Mouse (Mus musculus) embryo, embryonic 9.5 days (tissue): ENCODE measurements around the gene Vrk2.
A peak's percentile ranks its signal among the peaks of the same experiment; 100 is the strongest.

Experiments used
- DNase-seq: peaks from one replicate; pipeline ENCODE4 v3.0.0-alpha.2; 2017; ENCODE audit errors: extremely low spot score

Vrk2 gene

DNA sequence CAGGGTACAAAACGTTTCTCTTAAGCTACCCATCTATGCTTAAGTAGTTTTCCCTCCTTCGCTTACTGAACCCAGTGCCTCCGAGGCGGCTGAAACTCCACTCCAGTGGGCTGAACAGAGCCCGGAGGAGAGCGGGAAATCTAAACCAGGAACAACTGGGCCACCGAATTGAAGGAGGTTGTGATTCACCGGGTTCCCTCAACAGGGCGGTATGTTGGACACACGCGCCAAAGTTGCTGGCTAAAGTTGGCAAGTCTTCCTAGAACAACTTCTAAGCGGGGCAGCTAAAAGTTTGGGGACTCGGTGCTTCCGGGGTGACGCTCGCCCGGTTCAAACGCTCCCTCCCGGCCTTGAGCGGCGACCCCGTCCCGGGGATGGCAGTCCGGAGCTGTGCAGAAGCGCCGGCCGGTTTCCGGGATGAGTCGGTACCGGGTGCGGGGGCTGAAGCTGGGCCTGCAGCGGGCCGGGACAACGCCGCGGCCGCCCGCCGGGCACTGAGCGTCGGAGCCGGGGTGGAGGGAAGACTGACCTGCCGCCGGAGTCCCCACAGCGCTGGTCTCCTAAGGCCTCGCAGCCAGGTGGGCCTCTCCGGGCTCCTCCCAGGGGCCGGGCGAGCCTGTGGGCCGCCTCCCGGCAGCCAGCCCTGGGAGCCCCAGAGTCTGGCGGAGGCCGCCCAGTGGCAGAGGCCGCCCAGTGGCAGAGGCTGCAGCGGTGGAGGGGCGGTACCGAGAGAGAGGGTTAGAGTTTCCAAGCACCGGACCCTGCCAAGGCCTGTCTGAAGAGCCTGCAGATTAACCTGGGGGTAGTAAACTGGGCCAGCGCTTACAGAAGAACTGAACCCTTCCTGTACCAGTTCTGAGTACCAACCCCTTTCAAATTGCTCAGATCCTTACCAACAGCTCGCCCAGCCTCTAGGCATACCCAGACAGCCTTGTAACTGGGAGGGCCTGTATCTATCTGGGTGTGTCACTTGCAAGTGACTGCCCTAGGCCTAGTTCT, at the start of gene Vrk2, which contains the start of gene Gm6899:
TSS of gene Vrk2 (minus strand) at position 939 of the 999 bp plus-strand sequence.
TSS of gene Gm6899 (plus strand) at position 181 of the 999 bp plus-strand sequence.
- DNase-seq = peak; percentile 87

DNA sequence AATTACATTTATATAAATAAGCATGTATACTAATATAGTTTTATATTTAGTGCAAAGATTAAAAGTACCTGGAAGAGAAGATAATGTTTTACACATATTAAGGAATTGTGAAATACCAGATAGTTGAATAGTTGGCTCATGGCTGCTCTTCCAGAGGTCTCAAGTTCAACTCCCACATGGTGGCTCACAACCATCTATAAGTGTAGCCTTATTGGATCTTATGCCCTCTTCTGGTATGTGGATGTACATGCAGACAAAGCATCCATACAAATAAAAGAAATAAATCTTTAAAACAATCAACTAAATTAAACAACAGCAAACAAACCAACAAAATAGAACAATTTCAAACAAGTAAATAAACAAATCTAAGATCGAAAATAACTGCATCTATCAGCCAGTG, 48.3 kb upstream of the Vrk2 start:
- DNase-seq = no peak

DNA sequence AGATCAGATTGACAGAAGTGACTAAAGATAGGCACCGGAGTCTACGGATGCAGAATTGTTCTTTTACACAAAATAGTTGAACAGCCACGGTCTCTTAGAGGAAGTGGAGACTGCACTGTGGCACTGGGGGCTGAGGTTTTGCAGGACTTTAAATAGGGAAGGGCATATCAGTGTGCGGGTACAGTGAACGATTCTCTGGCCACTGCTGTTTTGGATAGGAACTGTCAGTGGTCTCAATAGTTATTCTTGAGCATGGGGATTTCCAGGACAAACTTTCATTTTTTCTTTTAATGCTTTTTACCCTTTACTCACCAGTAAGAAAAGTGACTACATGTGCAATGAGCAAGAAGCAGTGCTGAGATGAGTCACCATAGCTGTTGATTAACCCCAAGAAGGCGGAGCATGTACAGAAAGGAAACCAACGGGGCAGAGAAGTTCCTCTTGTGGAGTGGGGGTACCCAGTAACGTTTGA, 46.6 kb upstream of the Vrk2 start:
- DNase-seq = no peak

DNA sequence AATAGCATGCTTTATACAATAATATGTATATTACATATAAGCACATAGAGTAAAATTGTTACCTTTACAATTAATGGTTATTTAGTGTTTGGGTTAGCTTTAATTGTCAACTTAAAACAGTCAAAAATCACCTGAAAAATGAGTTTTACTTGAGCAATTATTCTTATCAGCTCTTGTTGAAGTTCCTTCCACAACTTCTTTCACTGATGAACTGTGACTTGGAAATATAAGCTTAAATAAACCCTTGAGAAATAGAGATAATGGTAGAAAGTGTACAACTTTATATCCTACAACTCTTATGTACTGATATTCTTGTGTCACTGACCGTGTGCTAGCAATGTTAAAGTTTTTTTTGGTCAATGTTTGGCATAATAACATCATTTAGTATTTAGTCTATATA, 42.4 kb upstream of the Vrk2 start:
- DNase-seq = no peak

DNA sequence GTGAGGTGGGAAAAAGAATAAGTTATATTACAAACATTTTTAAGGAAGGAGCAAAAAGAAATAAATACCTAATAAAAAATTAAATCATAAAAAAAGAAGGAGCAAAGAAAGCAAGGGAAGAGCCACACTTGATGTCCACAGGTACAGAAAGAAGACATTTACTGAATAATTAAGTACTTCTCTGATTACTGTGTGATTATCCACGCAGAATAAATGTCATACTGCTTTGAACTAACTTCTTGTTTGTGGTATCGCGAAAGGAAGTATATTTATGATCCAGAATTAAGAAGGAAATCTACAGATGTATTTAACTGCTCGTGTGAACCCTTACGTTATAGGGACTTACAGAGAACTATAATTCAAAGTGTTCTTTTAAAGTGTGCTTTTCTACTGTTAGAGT, 28.9 kb upstream of the Vrk2 start:
- no peak for DNase-seq

DNA sequence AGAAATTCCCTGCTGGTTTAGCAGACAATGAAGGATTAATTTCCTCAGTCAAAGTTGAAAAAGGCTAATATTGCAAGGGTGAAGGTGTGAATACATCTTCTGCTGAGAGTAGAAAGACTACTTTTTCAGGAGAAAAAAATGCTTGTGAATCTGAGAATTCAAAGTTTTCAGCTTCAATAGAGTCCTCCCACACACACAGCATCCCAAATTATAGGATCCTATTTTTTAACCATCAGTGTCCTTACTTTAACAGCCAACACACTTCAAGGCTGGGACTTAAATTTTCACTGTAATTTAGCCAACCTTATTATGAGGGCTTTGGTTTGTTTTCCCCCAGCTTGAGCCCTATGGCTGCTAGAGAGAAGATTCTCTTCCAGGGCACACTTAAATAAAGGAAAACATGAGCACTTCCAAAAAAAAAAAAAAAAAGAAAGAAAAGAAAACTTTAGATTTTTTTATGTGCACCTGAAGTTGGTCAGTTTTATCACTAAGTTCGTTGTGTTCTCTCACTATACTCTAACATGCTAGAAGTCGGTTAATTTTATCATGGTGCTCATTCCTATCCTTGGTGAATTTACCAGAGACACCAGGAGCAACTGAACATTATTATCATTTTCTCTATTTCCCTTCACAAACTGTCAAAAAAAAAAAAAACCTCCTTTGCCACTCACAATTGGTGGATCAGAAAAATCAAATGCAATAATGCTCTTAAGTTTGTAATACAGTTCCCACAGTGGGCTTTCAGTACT, 24.9 kb upstream of the Vrk2 start:
- DNase-seq = no peak

DNA sequence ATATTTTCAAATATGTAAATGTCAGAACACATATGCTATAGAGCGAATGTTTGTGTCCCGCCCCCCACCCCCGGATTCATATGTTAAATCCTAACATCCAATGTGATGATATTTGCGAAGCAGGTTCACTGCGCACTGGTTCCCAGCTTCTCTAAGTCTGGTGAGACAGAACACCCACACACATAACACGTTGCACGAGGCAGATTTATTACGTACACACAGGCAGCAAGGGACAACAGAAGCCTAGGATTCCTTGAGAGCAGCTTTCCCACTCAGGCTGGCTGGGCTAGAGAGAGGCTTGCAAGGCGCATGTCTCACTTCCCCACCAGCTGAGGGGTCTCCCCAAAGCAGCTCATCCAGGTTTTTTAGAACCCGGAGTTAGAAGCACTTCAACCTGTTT, 15.0 kb upstream of the Vrk2 start:
- peak; percentile 5 for DNase-seq

DNA sequence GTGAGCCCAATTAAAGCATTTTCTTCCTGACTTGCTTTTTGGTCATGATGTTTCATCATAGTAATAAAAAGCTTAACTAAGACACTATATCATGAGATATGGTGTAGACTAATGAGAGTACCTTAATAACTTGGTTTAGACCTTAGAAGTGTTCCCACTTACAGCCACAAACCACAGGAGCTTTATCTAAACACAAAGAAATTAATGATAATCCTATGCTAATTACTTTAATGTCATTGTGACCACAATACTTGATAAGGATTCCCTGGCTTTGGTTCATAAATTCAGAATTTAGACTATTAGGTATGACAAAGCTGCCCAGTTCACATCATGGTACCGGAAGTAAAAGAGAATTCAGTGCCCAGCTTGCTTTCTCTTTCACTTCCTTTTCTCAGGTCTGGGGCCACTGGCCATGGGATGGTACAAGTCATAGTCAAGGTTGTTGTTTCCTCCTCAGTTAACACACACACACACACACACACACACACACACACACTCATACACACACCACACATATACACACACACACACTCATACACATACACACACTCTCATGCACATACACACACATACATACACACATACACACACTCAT, 10.4 kb upstream of the Vrk2 start:
- DNase-seq = no peak

DNA sequence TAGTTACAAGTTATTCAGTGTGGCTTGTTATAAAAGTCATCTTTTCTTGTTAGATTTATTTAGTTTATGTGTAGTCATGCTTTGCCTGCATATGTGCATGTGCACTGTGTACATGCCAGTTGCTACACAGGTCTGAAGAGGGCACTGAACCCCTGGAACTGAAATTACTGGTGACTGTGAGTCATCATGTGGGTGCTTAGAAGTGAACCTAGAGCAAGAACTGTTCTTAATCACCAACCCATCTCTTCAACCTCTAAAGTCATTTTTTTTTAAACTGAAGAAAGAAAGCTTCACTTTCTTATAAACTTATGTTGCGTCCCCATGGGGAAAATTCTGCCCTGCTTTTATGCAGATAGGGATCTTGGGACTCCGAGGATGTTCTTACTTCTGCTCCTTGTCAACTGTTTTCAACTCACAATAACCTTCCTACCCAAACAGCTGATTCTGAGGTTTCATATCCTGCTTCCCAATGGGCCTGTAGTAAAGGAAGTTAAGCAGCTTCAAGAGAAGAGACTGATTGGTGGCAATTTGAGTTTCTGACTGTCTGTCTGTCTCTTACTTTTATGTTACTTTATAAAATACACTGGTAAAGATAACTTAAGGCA, 7.9 kb upstream of the Vrk2 start:
- no peak for DNase-seq

DNA sequence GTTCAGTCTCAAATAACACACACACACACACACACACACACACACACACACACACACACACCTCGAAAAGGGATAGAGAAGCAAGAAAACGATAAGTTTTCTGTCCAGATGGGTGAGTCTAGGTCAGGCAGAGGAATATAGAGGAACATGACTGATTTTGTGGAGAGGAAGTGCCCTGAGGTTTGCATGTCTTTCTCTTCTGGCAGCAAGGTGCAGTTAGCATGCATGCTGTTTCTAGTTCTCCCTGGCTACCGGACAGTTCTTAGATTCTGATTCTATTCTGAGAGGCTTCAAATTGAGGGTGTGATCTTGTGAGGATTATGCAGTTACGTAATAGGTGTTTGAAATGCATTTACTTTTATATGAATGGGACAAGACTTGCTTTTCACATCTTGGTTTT, 6.9 kb upstream of the Vrk2 start:
- no peak for DNase-seq

DNA sequence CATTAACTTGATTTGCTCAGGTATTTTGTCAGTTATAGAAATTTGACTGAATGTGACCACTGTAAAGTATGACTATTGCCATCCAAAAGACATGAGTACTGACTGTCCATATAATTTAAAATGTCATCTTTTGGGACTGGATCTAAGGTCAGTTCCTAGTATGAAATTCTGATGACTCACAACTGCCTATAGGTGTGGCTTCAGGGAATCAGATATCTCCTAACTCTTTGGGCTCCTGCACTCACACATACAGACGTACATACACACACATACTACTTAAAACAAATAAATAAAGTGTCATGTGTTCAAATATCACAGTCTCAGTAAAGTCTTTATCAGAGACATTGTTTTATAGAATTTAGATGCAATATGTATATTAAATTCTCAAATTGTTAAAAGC, 5.1 kb upstream of the Vrk2 start:
- no peak for DNase-seq

DNA sequence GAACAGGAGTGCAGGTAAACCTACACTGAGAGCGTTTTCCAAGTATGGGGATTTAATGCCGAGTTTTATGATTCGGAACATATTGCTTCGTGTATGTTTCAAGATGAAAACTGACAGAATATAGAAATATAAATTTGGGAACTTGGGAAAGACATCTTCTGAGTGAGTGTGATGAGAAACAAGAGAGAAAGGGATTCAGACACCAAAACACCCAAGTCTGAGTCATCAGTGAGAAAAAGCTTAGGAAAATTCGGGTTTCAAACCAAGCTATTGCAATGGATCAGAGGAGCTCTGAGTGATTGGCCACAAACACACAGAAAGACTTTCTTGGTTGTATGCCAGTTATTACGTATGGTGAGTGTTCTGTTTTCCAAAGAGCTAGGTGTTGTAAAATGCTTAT, 4.0 kb upstream of the Vrk2 start:
- DNase-seq = no peak

DNA sequence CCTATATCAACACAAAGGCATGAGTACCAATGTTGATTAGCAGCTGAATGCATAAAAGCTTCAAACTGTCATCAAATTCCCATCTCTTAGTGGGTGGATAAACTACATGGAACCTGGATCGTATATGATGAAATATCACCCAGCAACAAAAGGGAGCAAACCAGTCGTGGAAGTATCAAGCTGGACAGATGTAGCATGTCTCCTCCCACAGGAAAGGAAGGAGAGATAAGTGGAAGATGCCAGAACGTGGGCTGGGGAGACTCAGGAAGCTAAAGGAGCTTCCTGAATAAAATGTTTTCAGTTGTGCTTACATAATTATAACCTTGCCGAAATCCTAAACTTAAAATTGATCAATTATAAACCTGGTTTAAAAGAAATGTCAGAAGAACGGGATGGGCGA, 3.3 kb upstream of the Vrk2 start:
- no peak for DNase-seq

DNA sequence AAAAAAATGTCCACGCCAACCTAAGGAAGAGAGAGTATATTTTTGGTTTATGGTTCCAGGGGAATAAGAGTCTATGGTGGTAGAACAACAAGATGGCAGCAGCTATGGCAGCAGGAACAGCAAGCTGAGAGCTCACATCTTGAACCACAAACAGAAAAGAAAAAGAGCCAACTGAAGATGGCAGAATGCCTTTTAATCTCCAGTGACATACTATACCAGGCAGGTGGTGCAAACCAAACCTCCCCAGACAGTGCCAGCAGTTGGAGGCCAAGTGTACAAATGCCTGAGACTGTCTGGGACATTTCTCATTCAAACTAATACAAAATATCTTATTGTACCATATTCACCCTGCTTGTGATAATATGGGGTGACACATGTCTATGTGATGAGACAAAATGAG, 2.4 kb upstream of the Vrk2 start:
- DNase-seq = no peak

DNA sequence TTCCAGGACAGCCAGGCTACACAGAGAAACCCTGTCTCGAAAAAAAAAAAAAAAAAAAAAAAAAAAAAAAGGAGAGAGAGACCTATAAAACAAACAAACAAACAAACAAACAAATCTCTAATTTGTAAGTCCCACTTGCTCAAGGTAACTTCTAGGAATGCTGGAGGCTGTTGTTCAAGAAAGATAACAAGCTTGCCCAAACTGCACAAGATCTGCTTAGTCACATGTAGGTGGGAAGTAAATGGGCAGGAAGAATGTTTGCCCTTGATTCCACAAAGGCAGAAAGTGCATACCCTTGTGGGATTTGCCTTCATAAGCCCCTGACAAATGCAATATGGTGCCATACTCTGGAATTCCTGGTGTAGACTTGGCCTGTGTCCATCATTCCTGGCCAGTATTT, 688 bp upstream of the Vrk2 start:
- no peak for DNase-seq

DNA sequence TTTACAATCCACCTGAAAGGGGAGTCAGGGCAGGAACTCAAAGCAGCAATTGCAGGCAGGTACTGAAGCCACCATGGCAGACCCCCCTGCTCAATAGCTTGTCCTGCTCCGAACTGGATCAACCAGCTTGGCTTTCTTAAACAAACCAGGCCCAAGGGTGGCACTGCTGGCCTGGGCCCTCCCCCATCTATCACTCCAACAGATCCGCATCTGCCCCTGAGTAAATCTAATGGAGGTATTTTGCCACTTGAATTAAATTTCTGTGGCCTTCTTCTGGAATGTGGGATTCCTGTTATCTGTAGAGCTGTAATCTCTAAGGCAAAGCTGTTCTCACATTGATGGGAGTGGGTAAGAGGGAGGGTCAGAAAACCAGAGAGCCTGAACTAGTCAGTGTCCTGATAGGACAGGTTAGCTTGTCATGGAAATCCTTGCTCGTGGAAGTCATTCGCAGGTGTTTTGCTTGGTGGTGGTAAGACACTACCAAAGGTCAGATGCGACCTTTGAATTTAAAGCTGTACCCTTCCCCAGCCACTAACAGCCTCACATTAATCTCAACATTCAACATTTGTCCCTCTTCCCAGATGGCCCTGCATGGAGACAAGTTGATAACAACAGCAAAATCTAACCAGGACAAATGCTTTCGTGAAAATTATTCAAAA, 1.3 kb downstream of the Vrk2 start:
- DNase-seq = no peak

DNA sequence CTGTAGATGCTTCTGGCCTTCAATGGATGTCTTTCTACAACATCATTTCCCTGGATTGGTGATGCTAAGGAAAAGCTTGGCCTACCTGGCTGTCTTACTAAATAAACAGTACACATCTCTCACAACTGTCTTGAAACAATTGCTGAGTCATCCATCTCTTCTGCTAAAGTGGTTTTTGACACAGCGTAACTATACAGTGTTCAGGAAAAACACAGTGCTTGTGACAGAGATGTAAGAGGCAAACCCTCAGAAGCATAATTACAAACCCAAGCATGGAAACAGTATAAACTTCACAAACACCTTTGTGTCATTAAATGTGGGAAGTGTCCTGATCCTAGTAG, 6.6 kb downstream of the Vrk2 start:
- DNase-seq = no peak

DNA sequence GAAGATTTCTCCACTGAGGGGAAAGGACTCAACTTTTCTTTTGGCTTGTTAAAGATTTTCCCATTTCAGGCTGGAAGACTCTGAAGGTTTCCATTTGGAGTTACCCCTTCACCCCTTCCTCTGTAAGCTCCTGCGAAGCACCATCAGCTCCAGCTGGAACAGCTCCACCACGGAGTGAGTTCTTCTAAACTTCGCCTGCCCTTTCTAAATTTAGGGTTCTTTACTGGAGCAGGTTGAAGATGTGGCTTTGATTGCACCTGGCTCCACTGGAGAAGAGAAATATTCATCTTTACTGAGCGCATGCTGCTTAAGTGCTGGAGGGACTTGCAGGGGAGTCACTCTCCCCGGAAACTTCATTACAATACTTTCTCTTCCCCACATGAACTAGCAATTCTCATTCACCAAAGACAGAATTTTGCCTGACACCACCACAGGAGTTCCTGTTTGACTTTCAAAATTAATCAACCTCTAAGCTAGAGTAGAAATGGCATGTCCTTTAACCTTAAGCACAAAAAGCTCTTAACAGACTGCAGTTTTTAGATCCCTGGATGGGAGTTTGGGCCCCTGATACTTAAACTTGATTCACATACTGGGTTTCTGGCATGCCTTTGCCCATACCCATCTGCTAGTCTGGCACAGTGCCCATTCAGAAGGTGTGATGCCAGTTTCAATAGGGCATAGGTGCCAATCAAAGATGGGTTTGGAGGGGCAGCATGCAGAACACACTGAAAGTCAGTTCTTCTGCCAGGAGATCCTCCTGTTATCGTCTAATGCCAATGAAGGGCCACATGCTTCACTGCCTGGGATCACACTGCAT, 7.2 kb downstream of the Vrk2 start:
- DNase-seq = no peak

DNA sequence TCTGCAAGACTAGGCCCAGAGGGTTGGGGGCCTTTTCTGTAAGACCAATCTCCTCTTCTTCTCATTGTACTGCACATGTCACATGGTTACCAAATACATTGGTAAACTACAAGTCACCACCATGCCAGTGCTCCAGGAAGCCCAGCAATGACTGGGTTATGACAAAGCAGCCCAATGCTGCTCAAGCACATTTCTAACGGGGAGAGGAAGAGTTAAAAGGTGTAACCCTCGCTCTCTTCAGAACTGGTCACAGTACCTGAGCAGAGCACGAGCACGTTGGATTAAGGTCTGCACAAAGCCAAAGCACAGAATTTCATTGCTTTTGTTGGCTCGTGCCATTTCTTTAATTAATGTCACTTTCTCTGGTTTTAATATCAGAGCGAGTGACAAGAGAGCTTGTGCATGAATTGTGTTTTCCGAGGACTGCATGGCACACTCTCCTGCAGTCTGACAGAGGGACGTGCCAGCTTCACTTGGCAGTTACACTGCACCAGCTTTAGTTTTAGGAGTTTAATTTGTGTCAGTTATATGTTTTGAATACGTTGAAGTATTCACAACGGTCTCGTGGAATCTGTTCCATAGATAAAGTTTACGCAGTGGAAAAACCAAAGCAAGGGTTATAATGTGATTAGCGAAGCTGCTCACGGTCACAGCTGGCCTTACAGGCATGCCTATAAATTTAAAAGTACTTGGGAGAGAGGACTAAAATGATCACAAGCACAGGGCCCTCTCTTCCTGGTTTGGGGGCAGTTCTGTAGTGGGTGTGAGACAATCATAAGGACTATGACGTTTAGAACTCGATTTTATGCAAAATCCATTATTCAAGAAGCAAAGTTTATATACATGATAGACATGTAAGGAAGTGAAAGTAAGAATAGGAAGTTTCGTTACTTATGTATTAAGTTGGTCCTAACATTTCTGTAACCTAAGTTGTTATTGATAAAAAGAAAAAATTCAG, 8.1 kb downstream of the Vrk2 start:
- no peak for DNase-seq

DNA sequence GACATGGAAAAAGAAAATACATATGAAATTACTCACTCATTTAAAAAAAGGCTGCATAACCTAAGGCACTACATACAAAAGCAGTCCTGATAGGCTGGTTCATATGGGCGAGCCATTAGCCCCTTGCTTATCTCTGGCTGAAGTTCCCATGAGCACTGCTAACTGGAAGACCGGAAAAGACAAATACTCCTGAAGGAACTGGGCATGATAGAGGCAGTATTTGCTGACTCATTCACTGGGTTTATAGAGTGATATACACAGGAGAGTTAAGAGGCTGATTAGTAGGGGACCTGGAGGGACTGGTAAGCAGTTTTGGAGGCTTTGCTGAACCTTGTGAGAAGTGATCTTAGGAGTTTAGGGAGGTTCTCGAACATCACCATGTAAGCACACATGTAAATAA, 42.2 kb downstream of the Vrk2 start:
- DNase-seq = no peak
